Mouse (Mus musculus): ENCODE measurements around the gene Chl1. TPM values are rescaled to one million over a fixed set of nuclear protein-coding genes. Genes with fewer than 3 reads are reported as not detected.

Gene Chl1
- total RNA-seq (2022): 1 to 10 TPM in 3 of 4 experiments, under 1 TPM in 1; 0.78 to 1.5 (median 1.3) TPM

DNA sequence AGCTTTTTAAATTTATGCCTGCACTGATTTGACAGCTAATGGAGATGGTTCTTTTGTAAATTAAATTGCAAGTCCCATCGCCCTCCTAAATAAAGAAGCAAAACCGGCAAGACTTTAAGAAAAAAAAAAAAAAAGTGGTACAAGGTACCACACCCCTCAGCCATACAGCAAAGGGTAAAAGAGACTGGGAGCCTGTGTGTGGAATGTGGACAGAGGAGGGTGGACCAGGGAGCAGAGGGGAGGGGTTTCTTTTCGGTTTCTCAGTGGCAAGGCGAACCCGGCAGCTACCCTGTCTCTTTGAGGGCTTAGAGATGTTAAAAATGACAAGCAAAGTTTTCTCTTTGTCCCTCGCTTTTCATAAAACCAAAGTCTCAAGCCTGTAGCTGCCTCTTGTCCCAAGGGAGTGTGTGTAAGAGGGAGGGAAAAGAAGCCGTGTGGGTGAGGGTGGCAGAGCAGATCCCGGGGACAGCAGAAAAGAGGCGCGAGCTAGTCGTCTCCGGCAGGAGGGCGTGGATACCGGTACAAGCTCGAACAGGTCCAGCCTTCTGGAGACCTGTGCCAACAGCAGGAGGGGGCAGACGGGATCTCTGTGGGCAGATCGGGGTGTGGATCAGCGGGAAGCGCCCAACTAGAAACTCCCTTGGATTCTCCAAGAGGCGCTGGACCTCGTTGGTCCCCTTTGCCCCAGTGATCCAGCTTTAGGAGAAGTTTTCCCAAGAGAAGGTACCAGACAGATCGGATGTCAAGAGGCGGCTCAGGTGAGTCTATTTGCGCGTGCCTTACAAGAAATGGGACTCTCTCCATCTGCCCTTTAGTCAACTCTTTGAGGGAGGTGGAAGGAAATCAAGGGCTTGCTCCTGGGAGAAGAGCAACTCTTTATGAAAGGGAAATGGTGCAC lies at the start of gene Chl1:
Chl1 (plus strand) TSS at position 195 of the 898 bp plus-strand sequence.
- no peak for DNase-seq (ENCODE audit: low spot score)

DNA sequence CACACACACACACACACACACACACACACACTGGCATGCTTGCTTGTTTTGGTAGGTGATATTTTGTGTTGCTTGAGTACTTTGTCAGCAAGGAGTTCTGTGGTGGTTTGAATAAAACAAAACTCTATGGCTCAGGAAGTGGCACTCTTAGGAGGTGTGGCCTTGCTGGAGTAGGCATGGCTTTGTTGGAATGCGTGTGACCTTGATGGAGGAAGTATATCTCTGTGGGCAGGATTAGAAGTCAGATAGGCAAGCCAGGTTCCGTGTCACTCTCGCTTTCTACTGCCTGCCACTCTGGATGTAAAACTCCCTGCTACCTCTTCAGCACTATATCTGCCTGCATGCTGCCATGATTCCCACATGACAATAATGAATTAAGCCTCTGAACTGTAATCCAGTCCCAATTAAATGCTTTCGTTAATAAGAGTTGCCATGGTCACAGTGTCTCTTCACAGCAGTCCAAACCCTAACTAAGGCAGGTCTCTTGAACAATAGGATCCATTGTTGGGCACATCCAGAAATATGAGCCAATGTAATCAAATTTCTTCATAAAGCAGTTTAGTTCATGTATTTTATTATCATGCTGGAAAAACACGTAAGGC lies 44.8 kb upstream of the Chl1 start:
- DNase-seq (ENCODE audit: low spot score): no peak

DNA sequence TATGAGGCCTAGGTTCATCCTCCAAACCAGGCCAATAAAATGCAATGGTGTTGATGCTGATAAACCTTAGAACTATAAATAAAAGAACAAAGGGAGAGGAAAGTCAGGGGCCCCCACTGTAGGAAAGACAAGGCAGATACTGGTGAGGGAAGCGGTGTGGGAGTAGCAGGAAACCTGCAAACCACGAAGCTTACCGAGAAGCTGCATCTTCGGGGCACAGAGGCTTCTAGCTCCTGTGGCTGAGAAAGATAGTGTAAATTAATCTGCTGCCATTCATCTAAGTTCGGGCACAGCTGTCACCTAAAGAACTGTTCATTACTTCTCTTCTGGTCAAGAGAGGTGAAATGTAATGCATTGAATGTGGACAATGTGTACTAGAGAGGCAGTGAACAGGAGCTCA lies 37.1 kb upstream of the Chl1 start:
- DNase-seq (ENCODE audit: low spot score): no peak

DNA sequence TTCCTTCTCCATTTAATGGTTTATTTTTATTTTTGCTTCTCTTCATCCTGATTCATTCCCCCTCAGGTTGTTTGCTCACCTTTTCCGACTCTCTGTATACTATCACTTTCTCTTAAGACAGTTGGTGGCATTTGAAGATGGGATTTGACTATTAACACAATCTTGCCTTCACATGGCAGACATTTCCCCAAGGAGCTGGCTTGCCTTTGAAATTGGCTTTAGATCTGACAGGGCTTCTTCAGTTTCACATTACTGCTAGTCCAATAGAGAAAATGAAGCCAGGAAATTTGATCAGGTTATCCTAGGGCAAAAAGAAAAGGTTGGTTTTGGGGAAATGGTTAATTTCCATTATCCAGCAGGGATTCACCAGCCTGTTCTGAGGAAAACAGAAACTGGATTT lies 23.2 kb upstream of the Chl1 start:
- DNase-seq (ENCODE audit: low spot score): no peak

DNA sequence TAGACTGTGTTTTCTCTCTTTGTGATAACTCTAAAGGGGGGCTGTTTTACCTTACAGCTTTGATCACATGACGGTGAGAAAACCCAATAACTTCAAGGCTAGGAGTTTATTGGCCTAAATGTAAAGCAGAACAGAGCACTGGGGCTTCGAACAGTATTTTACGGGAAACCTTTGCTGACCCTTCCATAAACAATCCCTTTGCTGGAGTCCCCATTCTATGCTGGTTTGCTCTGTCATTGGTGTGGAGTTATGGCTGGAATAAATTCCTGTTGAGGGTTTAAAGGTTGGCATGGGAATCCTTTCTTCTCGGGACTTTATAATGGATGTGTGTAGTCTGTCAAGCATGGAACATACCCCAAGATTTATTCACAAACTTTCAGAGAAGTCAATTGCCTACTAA lies 12.0 kb upstream of the Chl1 start:
- no peak for DNase-seq (ENCODE audit: low spot score)

DNA sequence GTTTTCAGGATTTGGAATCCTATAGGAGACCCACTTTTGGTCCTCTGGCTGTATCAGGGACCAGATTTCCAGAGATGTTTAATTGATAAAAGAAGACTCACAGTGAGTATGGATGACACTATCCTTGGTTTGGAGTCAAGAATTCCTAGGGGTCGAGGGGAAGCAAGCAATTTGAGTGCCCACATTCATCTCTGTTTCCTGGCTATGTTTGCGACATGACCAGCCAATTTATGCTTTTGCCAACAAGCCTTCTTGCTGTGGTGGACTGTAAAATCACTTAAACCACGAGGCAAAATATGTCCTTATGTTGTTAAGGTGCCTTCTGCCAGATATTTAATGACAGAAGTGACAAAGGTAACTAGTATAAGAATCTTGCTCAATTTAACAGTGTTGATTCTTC lies 6.3 kb upstream of the Chl1 start:
- DNase-seq (ENCODE audit: low spot score): no peak

DNA sequence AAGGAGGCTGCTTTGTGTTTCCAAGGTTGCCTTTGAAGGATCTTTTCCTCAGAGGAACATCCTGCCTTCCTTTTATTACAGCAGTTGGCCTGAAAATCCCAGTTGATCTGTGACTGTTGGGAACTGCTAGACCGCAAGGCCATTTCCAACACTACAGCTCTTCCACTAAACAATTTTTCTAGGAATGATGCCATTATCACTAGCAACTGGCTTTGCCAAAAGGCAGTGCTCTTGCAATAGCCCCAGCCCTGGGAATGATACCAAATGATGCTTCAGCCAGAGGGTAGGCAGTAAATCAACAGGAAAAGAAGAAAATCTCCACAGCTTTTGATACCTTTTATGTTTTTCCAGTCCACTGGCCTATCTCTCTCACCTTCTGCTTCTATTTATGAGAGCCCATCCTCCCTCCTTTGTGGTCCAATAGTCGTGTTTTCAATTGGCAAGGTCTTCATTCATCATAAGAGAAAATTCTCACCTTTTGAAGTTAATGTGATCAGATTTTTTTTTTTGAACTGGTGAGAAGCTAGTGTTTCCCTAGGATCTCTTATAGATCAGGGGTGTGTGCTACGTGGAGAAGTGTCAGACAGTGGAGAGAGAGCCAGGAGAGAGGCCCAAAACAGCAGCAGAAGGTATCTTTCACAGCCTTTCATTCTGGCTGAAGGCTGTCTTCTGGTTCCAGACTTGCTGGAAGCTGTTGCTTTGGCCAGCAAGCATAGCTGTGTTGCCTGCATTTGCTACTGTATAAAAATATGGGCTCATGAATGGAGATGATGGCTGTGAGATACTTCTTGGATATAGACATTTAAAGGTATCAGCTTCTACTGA lies 2.4 kb upstream of the Chl1 start:
- no peak for DNase-seq (ENCODE audit: low spot score)

DNA sequence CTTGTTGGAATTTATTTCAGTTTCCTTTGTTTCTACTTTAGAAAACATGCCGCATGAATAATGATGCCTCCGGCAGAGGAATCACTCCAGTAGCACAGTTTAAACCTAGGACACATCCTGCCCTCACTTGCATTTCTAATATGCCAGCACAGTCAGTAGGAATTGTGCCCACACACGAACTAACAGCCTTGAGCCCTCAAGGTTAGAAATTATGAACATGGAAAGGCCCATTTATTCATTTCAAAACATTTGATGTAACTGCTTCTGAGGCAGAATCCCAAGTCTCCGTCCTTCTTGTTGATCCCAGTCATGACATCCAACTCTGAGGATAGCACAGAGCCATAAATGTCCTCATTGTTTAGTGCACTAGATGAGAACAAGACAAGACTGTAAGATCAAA lies 790 bp upstream of the Chl1 start:
- DNase-seq (ENCODE audit: low spot score): no peak

DNA sequence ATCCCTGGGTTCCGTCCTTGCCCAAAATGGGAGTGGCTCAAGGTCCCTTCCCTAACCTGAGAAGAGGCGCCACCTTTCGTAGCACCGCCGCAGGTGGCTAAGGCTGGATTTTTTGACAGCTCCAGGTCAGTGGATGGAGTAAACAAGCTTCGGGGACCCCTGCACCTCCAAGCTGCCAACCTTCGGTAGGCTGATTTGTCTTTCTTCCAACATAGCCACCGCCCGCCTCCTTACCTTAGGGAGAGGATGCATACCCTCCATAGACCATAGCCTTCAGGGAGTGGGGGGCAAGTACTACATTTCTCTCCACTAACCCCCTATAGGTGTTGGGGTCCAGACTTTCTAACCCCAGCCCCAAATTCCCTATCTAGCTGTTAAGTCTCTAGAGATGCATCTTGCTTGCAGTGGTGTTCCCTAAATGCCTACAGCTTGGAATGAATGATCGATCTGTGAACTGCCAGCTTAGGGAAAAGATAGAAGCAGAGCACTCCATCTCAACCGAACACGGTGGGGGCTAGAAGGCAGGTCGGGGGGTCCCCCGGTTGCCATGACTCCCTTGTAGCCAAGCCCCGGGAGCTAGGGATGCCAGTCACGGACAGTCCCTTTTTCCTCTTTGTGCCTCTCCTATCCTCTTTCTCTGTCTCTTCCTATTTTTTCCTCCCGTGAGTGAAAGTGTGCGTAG lies 1.0 kb downstream of the Chl1 start:
- DNase-seq (ENCODE audit: low spot score): no peak

DNA sequence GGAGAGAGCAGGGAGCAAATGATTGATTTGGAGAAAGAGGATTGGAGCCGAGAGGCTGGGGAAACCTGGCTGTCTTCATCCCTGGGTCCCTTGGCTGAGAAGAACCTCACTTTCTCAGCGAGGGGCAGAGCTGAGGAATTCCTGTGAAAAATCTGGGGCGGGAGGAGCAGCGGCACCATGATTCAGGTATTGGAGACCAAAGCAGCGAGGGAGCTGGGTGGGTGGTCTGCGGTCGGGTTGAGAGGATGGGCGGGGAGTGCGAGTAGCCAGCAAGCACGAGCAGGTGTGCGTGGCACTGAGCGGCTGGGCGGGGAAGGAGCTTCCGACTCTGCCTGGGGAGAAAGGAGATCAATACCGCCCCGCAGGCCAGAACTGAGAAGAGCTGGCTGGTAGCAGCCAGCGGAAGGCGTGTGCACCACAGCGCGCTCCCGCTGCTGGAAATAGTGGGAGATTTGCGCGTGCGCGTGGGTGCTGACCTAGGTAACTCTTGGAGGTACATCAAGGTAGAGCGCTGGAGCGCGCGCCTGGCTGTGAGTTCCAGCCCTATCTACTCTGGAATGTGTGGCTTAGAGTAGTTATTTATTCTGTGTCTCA lies 1.7 kb downstream of the Chl1 start:
- DNase-seq (ENCODE audit: low spot score): no peak

DNA sequence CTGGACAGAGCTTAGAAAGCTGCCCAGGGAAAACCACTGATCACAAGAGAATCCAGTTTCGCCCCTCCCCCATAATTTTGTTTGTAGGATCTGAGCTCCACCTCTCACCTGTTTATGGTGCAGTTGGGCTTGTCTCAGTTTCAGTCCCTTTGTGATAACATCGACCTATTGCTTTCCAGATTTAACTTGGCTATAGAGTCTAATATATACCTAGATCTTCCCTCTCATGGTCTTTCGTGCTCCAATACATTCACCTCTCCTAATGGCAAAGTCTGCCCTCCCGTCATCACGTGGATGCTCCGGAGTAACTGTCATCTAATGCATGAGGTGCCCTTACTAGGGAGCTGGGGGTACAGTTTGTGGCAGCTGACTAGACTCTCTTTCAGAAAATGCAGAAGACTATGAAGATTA lies 2.5 kb downstream of the Chl1 start:
- no peak for DNase-seq (ENCODE audit: low spot score)

DNA sequence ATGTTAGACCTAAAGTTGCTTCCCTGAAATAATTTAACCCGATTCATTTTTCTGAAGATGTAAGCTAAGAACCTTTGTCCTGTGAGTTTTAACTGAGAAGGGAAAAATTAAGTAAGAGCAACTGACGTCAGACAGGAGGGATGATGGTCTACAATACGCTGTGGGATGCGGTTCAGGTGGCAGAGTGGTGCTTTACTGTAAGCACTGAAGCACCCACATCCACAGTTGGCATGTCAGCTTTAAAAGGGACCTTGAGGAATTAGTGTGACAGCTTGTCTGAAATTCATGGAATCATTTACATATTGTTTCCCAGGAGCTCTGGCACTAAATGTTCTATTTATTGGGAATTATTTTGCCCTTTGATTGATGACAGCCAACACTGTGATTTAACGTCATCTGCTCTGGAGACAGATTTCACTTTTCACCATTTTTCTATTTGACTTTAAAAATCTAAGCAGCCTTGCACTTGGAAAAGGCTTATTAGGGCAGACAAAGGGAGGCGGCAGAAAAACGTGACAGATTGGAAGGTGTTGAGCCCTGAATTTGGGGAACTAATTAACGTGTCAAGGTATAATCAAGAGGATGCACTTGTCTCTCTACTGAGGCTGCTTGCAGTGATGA lies 3.3 kb downstream of the Chl1 start:
- DNase-seq (ENCODE audit: low spot score): no peak

DNA sequence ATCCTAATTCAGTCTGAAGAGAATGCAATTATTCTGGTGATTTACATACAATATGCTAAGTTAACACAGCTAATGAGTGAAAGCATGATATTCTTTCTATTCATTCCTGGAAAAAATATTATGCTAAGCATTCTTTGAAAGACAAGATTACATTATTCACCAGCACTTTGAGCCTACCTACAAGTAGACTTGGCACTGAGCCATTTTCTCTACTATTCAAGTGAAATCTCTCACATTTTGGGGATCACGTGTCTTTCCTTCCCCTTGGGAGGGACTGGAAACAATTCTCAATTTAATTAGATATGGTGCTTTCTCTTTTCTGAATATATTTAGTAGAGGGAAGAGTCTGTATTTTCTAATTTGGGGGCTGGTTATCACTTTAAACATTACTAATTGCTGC lies 4.0 kb downstream of the Chl1 start:
- no peak for DNase-seq (ENCODE audit: low spot score)

DNA sequence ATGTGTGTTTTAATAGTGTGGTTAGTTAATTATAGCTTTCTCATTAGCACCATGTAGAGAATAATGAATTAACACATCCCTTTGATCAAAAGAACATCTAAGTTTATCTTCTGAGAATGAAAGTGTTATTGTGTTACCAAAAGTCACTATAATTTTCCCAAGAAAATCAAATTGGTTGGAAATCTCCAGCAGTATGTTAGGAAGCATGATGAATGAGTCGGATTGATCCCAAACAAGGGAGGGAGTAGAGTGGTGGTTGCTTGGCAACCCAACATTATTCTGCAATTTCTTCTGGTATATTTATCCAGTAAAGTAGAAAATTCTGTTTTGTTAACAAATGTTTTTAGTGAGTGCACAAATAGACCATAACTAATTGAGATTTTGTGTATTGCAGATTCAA lies 4.4 kb downstream of the Chl1 start:
- DNase-seq (ENCODE audit: low spot score): no peak

DNA sequence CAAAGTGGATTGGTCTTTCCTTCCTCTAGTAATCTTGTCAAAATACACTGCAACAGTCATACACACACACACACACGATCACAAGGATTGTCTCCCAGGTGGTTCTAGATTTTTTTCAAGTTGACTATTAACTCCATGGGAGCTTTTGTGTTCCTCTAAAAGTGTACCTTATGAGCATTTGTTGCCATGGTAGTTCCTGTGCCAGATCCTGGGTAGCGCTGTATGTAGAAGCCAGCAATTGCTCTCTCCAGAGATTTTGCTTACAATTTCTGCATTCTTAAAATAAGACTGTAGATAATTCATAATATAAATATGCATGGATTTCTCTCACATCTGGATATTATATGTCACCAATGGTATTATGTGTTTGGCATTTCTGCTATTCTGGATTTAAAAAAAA lies 9.2 kb downstream of the Chl1 start:
- DNase-seq (ENCODE audit: low spot score): no peak

DNA sequence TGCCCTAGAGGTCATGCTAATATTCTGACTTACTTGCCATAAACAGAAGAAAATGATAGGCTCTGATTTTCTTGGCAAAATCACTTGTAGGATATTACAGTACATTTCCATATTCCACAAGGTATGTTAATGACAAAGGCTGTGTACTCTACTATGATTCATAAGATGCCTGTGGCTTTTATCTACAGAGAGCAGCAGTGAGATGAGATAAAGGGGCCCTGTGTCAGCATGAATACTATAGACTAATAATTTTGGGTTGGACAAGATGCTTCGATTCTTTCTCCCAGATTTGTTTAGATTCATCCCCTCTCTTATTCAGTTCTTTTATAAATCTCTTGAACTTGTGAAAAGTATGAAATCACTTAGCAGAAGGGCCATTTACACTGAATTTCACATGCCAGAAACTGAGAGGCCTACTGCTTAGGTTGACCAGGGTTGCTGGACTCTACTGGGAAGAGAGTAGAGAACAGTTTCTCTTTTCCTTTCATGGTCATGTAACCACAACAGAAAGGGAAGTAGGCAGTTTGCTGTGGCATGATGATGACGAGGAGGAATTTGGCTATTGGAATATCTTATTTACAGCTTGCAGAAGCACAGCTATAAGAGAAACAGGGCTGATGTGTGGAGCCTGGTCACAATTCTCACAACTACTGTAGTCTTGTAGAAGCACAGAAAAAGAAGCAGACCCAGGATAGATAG lies 15.1 kb downstream of the Chl1 start:
- no peak for DNase-seq (ENCODE audit: low spot score)

DNA sequence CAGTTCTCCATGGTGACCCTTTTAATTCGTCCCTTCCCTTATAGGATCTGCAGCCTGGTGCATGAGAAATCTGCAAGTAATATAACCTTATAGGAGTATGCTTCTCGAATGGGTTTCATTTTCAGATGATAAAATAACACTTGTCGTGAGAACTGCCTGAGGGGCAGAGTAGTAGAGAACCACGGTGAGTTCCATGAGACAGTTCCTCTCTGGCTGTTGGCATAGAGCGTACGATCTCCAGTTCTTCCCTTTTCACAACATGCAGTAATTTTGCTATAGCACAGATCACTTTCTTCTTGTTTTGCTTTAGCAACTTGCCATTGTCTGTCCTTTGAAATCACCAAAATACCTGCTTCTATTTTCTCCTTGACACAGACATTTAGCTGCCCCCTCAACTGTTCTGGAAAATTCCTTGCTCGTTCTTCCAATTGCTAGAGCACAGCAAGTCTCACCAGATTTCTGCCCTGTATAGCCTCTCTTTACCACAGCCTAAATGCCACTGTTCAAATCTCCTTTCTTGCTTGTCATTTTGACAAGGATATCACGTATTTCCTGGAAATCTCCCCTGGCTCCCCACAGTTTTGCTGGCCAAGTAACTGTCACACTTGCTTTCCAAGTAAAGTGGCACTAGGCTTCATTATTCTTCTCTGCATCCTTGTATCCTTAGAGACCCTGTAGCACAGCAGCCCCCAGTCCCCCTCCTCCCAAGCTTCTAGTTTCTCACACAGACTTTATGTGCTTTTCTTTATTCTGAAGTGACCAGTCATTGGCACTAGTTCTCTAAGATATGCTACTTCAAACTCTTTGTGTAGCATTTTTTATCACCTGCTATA lies 16.8 kb downstream of the Chl1 start:
- no peak for DNase-seq (ENCODE audit: low spot score)

DNA sequence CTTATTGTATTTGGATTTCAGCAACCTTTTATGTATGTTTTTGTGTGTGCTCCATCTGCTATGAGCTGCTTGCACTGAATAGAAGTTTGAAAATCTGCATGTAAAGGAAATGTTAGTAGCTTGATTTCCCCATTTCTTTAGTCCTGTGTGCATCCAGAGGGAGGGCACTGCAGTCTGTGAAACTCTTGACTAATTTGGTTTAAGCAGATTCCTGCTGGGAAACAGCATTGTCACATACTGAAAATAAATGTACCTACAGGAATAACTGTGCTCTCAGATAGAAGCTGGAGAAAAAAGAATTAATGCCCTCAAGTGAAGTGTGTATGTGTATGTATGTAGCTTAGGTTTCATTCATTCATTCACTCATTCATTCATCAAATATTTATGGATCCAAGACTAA lies 22.7 kb downstream of the Chl1 start:
- DNase-seq (ENCODE audit: low spot score): no peak

DNA sequence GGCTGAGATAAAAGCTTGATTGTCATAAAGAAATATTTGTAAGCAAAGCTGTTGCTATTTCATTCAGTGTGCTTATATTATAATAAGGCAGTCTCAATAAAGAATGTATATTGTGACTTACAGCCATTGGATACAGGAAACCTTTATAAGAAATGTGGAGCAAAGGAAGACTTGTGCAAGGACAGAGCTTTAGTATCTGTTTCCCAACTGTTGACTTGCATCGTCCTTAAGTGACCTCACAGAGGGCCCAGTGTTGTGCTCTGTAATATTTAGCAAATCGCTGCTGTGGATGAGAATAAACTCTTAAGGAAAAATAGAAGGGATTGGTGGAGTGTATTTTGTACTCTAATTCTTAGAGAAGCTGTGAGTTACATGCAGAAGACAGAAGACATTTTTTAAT lies 23.6 kb downstream of the Chl1 start:
- DNase-seq (ENCODE audit: low spot score): no peak

DNA sequence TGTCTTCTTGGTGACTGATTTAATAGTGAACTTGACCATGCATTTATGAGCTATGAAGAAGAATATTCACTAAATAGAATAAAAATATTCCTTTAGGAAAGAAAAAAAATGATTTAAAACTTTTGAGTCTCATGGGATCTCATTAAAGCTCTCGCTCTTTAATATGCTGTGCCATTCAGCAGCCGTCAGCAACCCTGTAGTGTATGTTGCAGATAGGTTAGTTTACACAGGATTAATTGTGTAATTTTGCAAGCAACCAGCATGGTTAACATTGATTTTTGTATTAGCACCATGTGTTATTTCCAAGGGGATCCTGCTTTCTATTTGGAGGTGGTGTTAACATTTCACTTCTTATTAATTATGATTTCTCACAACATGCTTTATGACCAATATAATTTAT lies 32.2 kb downstream of the Chl1 start:
- no peak for DNase-seq (ENCODE audit: low spot score)
